Mouse (Mus musculus) embryo, embryonic 11 days (tissue): ENCODE results near the gene Gm17175.
"Not testable (repeated sequence)": the region's sequence is repeated elsewhere in the genome, so short reads cannot be mapped to it uniquely, and the experiment has no call there.

Experiments used
- DNase-seq: peaks from one replicate; pipeline ENCODE4 v3.0.0-alpha.2; 2015

Gene Gm17175

DNA sequence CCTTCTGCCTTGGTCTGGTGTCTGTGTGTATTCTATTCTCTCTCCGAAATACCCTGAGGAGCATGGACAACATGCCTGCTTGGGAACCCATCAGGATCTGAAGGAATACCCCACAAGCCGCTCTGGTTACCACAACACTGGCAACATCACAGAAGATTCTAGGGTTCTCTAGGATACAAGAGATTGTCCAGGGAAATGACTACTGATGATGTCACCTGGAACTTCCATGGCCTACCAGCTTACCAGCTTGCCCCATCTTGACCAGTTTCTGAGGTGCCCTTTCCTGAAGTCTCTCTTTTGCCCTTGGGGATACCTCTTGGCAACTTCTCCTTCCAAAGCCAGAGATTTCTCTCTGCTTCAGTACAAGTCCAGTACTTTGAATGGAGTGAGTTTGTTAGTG, at the start of gene Gm17175:
Gene Gm17175, minus strand, starts transcription at position 101 of the 400 bp plus-strand sequence.
- DNase-seq: not testable (repeated sequence)

DNA sequence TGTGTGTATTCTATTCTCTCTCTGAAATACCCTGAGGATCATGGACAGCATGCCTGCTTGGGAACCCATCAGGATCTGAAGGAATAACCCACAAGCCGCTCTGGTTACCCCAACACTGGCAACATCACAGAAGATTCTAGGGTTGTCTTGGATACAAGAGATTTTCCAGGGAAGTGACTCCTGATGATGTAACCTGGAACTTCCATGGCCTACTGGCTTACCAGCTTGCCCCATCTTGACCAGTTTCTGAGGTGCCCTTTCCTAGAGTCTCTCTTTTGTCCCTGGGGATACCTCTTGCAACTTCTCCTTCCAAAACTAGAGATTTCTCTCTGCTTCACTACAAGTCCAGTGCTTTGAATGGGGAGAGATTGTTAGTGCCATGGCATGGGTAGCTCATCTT, 37.3 kb upstream of the Gm17175 start, which contains the start of gene Gm17078:
Gene Gm17078, minus strand, starts transcription at position 101 of the 400 bp plus-strand sequence.
- no peak for DNase-seq

DNA sequence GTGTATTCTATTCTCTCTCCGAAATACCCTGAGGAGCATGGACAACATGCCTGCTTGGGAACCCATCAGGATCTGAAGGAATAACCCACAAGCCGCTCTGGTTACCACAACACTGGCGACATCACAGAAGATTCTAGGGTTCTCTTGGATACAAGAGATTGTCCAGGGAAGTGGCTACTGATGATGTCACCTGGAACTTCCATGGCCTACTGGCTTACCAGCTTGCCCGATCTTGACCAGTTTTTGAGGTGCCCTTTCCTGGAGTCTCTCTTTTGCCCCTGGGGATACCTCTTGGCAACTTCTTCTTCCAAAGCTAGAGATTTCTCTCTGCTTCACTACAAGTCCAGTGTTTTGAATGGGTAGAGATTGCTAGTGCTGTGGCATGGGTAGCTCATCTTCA, 18.2 kb upstream of the Gm17175 start, which contains the start of gene Gm17174:
Gene Gm17174, minus strand, starts transcription at position 101 of the 400 bp plus-strand sequence.
- DNase-seq: not testable (repeated sequence)

- no peak for DNase-seq
Measured at GRCm38 (mm10) chr14:51552490-51552889, 21.4 kb downstream of the Gm17175 start, which contains the start of gene Gm5622. Gene Gm5622, plus strand, starts transcription at chr14:51552790.
